Mouse (Mus musculus) retina, postnatal 7 days (tissue): ENCODE data around the gene Rara.
A peak's percentile ranks its signal among the peaks of the same experiment; 100 is the strongest.
"Not testable (repeated sequence)": the region's sequence is repeated elsewhere in the genome, so short reads cannot be mapped to it uniquely, and the experiment has no call there.

Source experiments
- DNase-seq: peaks from one replicate; pipeline ENCODE4 v3.0.0-alpha.2; 2012; ENCODE audit warnings: low read depth, low spot score

Rara gene

GRCm38 (mm10) chr11:98927438-98928076 is at the start of gene Rara:
Gene Rara, plus strand, starts transcription at chr11:98927818.
- no peak for DNase-seq

- DNase-seq, result no peak
These were observed 39.9 kb upstream of the Rara start for GRCm38 (mm10) chr11:98887703-98888102.

GRCm38 (mm10) chr11:98889077-98889476 is 38.5 kb upstream of the Rara start:
- no peak for DNase-seq

- no peak for DNase-seq
These were observed 37.6 kb upstream of the Rara start for GRCm38 (mm10) chr11:98889977-98890376.

- no peak for DNase-seq
These were observed 35.2 kb upstream of the Rara start for GRCm38 (mm10) chr11:98892426-98892825.

- no peak for DNase-seq
These were observed 27.0 kb upstream of the Rara start for GRCm38 (mm10) chr11:98900529-98901125.

GRCm38 (mm10) chr11:98902621-98903245 is 24.9 kb upstream of the Rara start:
- no peak for DNase-seq

- DNase-seq, result no peak
These were observed 23.0 kb upstream of the Rara start for GRCm38 (mm10) chr11:98904577-98904976.

GRCm38 (mm10) chr11:98905033-98905432 is 22.6 kb upstream of the Rara start:
- no peak for DNase-seq

GRCm38 (mm10) chr11:98905583-98905982 is 22.0 kb upstream of the Rara start:
- no peak for DNase-seq

GRCm38 (mm10) chr11:98907063-98907436 is 20.6 kb upstream of the Rara start:
- DNase-seq, result no peak

- peak; percentile 92 for DNase-seq
These were observed 20.0 kb upstream of the Rara start, which contains the start of gene Cdc6 for GRCm38 (mm10) chr11:98907437-98908173. Gene Cdc6, plus strand, starts transcription at chr11:98907801.

- DNase-seq, result no peak
These were observed 18.0 kb upstream of the Rara start for GRCm38 (mm10) chr11:98909654-98910053.

- DNase-seq, result no peak
These were observed 17.2 kb upstream of the Rara start for GRCm38 (mm10) chr11:98910415-98910814.

GRCm38 (mm10) chr11:98911498-98911897 is 16.1 kb upstream of the Rara start:
- DNase-seq, result no peak

GRCm38 (mm10) chr11:98914196-98914595 is 13.4 kb upstream of the Rara start:
- no peak for DNase-seq

GRCm38 (mm10) chr11:98916376-98916775 is 11.2 kb upstream of the Rara start:
- not testable (repeated sequence) for DNase-seq

- DNase-seq, result no peak
These were observed 10.1 kb upstream of the Rara start for GRCm38 (mm10) chr11:98917428-98918005.

- DNase-seq, result no peak
These were observed 9.4 kb upstream of the Rara start for GRCm38 (mm10) chr11:98918231-98918630.

GRCm38 (mm10) chr11:98919009-98919408 is 8.6 kb upstream of the Rara start:
- DNase-seq, result no peak

- not testable (repeated sequence) for DNase-seq
These were observed 5.8 kb upstream of the Rara start for GRCm38 (mm10) chr11:98921813-98922212.

- not testable (repeated sequence) for DNase-seq
These were observed 5.3 kb upstream of the Rara start for GRCm38 (mm10) chr11:98922307-98922706.
